Mouse (Mus musculus) forebrain, embryonic 16.5 days (tissue): ENCODE results near the gene Neto2. TPM values are rescaled to one million over a fixed set of nuclear protein-coding genes. Genes with fewer than 3 reads are reported as not detected.
"Not testable (repeated sequence)": the region's sequence is repeated elsewhere in the genome, so short reads cannot be mapped to it uniquely, and the experiment has no call there.

ENCODE experiments used
- ATAC-seq: fragments of 200-750 bp; cut with Nextera tagmentation; 2 replicates; pipeline ENCODE4 v1.8.0; 2017; ENCODE audit warnings: mild to moderate bottlenecking, moderate library complexity
- H3K27ac ChIP-seq: fragments of 300-500 bp; sonication (generic); 2 replicates; pipeline ENCODE4 v1.5.1; 2014; ENCODE audit warnings: low read length, control low read depth
- H3K27me3 ChIP-seq: fragments of 300-500 bp; sonication (generic); replicated peaks from 2 replicates; pipeline ENCODE4 v1.6.1; 2014; ENCODE audit warnings: low read length; ENCODE audit not compliant: control insufficient read depth, insufficient read depth
- H3K36me3 ChIP-seq: fragments of 300-500 bp; sonication (generic); 2 replicates; pipeline ENCODE4 v1.6.1; 2014; ENCODE audit not compliant: control insufficient read depth, insufficient read depth
- H3K4me1 ChIP-seq: fragments of 300-500 bp; sonication (generic); replicated peaks from 2 replicates; pipeline ENCODE4 v1.6.1; 2014; ENCODE audit warnings: low read length; ENCODE audit not compliant: control insufficient read depth, insufficient read depth
- H3K4me2 ChIP-seq: fragments of 300-500 bp; sonication (generic); 2 replicates; pipeline ENCODE4 v1.6.1; 2014; ENCODE audit warnings: mild to moderate bottlenecking, low read length, control low read depth
- H3K4me3 ChIP-seq: fragments of 300-500 bp; sonication (generic); replicated peaks from 2 replicates; pipeline ENCODE4 v1.5.1; 2014; ENCODE audit warnings: mild to moderate bottlenecking, low read length, control low read depth
- H3K9ac ChIP-seq: fragments of 300-500 bp; sonication (generic); replicated peaks from 2 replicates; pipeline ENCODE4 v1.6.1; 2014; ENCODE audit warnings: low read depth, low read length, control low read depth
- H3K9me3 ChIP-seq: fragments of 300-500 bp; sonication (generic); 2 replicates; pipeline ENCODE4 v1.6.1; 2016; ENCODE audit warnings: low read length; ENCODE audit not compliant: control insufficient read depth
- WGBS: fragments of 180-500 bp; shearing (Covaris S2); extraction: QIAGEN DNeasy Blood & Tissue Kit; methylation state at CpG from one replicate; pipeline ENCODE4 v1.1.7; 2014; 5-methylcytosine and 5-hydroxymethylcytosine counted together
- polyA plus RNA-seq: library from polyadenylated mRNA; unstranded; fragments of >200 nt; fragmentation: Nextera tagmentation; extraction: Ambion mirVana; gene quantifications from 2 replicates; pipeline ENCODE4 v1.2.1, GENCODE M21; 2015

Gene Neto2
- polyA plus RNA-seq, 1 experiment from 2014 or later: 77.2 TPM

DNA sequence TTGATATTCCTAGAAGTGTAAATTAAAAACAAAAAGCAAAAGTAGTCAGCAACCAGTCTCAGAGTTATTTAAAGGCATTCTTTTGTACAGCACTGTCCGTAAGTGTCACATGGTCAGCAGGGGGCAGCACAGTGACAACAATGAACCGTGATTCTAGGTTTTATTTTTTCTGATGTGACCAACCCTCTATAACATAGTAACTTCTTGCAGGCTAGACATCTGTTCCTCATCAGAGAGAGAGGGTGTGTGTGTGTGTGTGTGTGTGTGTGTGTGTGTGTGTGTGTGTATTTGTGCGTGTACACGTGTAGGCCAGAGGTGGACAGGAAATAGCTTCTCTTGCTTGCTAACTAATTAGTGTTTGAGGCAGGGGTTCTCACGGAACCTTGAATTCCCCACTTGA, 38.7 kb downstream of the Neto2 start:
- Histone ChIP-seq H3K27ac (no peak overlapping the region), H3K9ac (no peak overlapping the region), H3K4me2 (no peak overlapping the region), H3K27me3 (no peaks in the 10 kb centered on the region), H3K4me3 (no peak overlapping the region), H3K4me1 (no peaks in the 10 kb centered on the region), H3K36me3 (no peaks in the 10 kb centered on the region), H3K9me3 (no peaks in the 10 kb centered on the region)
- no peak for ATAC-seq
- 70% methylated on average over 5 of the region's 5 CpGs for WGBS

DNA sequence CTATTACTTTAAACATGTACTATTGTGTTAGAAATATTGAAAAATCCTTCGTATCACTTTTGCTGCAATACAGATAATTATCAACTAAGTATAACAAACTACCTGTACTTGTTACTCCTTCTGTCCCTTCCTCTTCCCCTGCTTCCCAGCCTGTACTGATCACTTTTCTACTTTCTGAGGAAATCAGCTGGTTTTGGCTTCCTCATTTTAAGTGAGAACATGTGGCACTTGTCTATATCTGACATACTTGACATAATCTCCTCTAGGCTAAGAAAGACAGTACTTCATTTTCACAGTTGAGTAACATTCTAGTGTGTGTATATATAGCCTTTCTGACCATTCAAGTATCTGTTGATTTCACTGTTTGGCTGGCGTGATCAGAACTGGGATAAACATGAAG, 49.5 kb downstream of the Neto2 start:
- Histone ChIP-seq H3K4me3 (no peak overlapping the region), H3K27me3 (no peaks in the 10 kb centered on the region), H3K9ac (no peak overlapping the region), H3K36me3 (peaks cover 10% of the 10 kb centered on the region; the same call in 1 of the 2 replicates), H3K4me1 (no peaks in the 10 kb centered on the region), H3K4me2 (no peak overlapping the region), H3K27ac (no peak overlapping the region), H3K9me3 (no peaks in the 10 kb centered on the region)
- ATAC-seq: no peak
- 93% methylated on average over 2 of the region's 2 CpGs for WGBS

DNA sequence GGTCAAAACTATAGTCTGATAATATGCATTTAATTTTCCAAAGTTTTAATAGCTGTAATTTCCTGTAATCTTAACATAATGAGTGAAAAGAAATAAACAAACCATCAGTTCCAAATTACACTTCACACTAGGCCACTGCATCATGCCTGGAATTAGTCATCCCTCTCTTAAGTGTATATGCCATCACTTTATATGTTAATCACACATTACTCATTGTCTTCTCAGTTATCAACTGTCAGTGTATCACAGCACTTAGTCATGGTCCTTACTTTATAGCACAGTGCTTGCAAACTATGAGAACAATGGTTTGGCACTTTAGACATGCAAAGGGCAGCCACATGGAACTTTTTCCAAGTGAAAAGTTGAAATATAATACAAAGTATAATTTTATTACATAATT, 52.2 kb downstream of the Neto2 start:
- Histone ChIP-seq H3K27me3 (no peaks in the 10 kb centered on the region), H3K9me3 (no peaks in the 10 kb centered on the region), H3K9ac (no peak overlapping the region), H3K4me2 (no peak overlapping the region), H3K36me3 (peaks cover 13% of the 10 kb centered on the region), H3K27ac (no peak overlapping the region), H3K4me1 (no peaks in the 10 kb centered on the region), H3K4me3 (no peak overlapping the region)
- no peak for ATAC-seq

DNA sequence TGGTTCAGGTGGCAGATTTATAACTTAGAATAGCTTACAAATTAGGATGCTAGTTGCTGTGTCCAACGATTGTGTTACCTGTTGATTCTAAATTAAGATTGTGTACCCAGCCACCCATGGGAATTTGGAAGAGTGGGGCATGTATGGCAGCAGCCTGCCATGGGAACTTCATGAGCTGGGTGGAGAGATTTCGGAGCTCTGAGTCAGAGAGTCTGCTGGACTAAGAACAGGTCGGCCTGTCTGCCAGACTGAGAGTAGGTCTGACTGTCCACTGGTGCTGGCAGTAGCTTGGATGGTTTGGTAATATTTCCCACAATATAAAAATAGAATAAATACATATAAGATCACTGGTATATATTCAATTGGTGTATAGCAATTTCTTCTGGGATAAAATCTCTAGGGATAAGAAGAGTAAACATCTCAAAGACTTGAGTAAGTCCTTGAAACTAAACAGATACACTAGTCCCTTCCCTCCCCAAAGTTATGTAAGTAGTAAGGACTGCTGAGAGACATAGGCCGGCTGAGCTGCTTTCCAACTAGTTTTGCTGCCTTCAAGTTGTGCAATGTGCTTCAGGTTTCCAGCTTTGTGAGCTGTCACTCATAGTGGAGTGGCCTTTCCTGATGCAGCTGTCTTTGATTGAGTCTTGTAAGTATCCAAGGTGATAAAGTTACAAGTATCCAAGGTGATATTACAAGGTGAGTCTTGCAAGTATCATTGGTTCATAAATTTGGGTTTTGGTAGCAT, 55.6 kb downstream of the Neto2 start:
- Histone ChIP-seq H3K36me3 (peaks cover 28% of the 10 kb centered on the region), H3K4me3 (no peak overlapping the region), H3K4me1 (no peaks in the 10 kb centered on the region), H3K27me3 (no peaks in the 10 kb centered on the region), H3K9me3 (no peaks in the 10 kb centered on the region), H3K4me2 (no peak overlapping the region), H3K27ac (no peak overlapping the region), H3K9ac (no peak overlapping the region)
- no peak for ATAC-seq
- WGBS: 93% methylated on average over 4 of the region's 4 CpGs

DNA sequence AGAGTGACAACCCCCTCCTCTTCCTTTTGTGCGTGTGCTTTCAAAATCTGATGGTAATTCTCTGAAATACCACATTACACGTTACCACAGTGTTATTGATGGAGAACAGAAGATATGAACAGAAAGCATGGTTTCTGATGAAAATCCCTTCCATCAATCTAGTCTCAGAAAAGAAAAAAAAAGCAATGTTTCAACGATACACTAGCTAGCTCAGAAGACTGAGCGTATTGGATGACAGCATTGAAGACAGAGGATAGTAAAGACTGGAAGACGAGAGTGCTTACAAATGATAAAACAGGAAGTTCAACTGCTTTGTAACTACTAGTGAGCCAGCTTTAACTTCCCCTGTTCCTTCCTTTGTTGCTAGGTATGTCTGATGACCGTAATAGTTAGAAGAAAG, 76.3 kb downstream of the Neto2 start:
- H3K9ac ChIP-seq: no peak overlapping the region
- 92% methylated on average over 6 of the region's 6 CpGs for WGBS
- ATAC-seq: no peak
- H3K4me3 ChIP-seq: no peak overlapping the region
- H3K27ac ChIP-seq: no peak overlapping the region
- no peaks in the 10 kb centered on the region for H3K9me3 ChIP-seq
- no peaks in the 10 kb centered on the region for H3K27me3 ChIP-seq
- H3K4me2 ChIP-seq: no peak overlapping the region
- H3K36me3 ChIP-seq: peaks cover 11% of the 10 kb centered on the region
- H3K4me1 ChIP-seq: no peaks in the 10 kb centered on the region

DNA sequence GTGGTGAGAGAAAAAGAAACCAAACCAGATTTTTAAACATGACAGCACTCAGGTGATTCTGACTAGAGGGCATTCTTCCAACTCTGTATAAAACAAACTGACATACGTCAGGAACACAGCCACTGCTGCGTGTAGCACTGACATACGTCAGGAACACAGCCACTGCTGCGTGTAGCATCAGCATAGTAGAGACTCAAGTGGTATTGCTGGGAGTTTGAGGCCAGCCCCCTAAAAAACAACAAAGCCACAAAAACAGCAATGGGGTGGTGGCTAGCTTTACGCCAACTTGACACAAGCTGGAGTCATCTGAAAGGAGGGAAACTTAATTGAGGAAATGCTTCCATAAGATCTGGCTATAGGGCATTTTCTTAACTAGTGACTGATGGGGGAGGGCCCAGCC, 77.5 kb downstream of the Neto2 start:
- no peak overlapping the region for H3K27ac ChIP-seq
- H3K9me3 ChIP-seq: no peaks in the 10 kb centered on the region
- H3K9ac ChIP-seq: no peak overlapping the region
- peaks cover 5% of the 10 kb centered on the region; the same call in 1 of the 2 replicates for H3K36me3 ChIP-seq
- H3K27me3 ChIP-seq: no peaks in the 10 kb centered on the region
- no peak overlapping the region for H3K4me3 ChIP-seq
- WGBS: 84% methylated on average over 5 of the region's 5 CpGs
- ATAC-seq: no peak
- H3K4me2 ChIP-seq: no peak overlapping the region
- H3K4me1 ChIP-seq: no peaks in the 10 kb centered on the region

DNA sequence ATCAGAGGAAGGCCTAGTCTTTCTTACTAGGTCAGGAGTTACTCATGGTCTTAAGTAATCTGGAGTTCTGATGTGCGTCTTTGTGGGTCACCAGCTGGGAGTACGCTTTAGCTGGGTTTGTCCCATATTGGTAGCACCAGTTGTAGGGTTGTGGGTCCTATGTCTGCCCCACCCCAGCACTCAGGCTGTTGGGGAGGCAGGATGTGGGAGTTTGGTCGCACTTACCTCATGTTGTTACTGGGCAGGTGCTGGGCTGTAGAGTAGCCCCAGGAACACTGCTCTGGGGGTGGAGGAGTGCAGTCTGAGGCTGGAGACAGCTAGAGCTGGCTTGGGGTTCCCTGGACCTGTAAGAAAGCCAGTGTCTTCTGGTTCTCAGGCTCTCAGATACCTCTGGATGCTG, 81.9 kb downstream of the Neto2 start:
- ATAC-seq: no peak
- Histone ChIP-seq H3K27me3 (no peaks in the 10 kb centered on the region), H3K4me1 (no peaks in the 10 kb centered on the region), H3K4me2 (no peak overlapping the region), H3K9me3 (no peaks in the 10 kb centered on the region), H3K27ac (no peak overlapping the region), H3K4me3 (no peak overlapping the region), H3K9ac (no peak overlapping the region), H3K36me3 (peaks cover 5% of the 10 kb centered on the region; the same call in 1 of the 2 replicates)
- WGBS: 95% methylated on average over 3 of the region's 3 CpGs

DNA sequence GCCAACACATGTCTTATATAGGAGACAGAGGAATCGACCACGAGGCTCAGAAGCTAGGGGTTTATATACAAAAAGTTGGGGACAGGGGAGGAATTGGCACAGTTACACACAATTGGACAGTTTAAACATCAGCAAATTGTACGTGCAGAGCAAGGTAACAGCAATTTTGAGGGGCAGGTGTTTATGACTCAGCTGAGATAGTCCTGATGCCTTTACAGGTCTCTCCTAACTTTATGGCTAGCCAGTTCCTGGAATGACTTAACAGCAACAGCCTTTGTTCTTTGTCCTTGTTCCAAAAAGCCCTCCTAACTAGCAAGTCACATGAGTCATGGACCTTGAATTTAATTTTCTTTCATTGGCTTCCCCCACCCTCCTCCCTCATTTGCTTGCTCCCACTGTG, 83.6 kb downstream of the Neto2 start:
- not testable (repeated sequence) for ATAC-seq

DNA sequence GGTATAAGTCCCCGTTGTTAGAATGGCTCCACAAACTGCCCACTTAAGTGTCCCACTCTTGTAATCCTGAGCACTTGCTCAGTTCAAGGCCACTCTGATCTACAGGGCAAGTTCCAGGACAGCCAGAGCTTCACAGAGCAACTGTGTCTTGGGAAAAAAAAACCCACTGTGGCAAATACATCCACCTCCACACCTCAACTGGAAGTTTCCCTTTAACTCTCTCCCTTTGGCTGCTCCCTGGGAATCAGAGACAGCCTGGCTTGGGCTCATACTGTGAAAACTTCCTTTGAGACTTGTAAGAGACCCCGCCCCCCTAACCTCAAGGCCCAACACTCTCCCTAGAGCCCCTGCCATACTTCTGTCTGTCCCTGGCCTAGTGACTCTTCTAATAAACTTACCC, 91.9 kb downstream of the Neto2 start:
- Histone ChIP-seq H3K9me3 (no peaks in the 10 kb centered on the region), H3K27me3 (no peaks in the 10 kb centered on the region), H3K36me3 (no peaks in the 10 kb centered on the region), H3K9ac (no peak overlapping the region), H3K27ac (no peak overlapping the region), H3K4me3 (no peak overlapping the region), H3K4me1 (no peaks in the 10 kb centered on the region), H3K4me2 (no peak overlapping the region)
- WGBS: 90% methylated on average over 2 of the region's 2 CpGs
- no peak for ATAC-seq

More for the DNA sequence above, 83.6 kb downstream of the Neto2 start:
- not testable (repeated sequence) for H3K4me3 ChIP-seq, H3K4me2 ChIP-seq, H3K36me3 ChIP-seq, H3K27ac ChIP-seq, H3K9me3 ChIP-seq, H3K4me1 ChIP-seq, H3K9ac ChIP-seq, H3K27me3 ChIP-seq
- WGBS: 96% methylated on average over 3 of the region's 3 CpGs

DNA sequence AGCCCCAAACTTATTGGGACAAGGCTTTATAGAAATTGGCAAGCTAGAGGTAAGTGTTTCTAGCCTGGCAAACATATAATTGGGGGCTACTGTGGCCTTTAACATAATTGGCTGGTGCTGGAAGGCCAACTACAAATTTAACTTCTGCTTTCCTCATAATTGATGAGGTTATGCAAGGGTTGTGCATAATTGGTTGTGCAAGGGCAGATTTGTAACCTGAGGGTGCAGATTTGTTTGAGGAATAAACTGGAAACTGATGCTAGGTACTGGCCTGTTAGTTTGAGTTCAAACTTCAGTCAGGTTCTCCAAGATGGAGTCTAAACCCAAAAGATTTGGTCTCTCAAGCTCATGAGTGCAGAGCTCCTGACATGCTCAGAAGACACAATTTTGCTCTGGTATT, 92.9 kb downstream of the Neto2 start:
- H3K36me3 ChIP-seq: no peaks in the 10 kb centered on the region
- H3K4me1 ChIP-seq: no peaks in the 10 kb centered on the region
- H3K9ac ChIP-seq: no peak overlapping the region
- H3K4me2 ChIP-seq: no peak overlapping the region
- no peak for ATAC-seq
- no peaks in the 10 kb centered on the region for H3K27me3 ChIP-seq
- no peaks in the 10 kb centered on the region for H3K9me3 ChIP-seq
- H3K4me3 ChIP-seq: no peak overlapping the region
- H3K27ac ChIP-seq: no peak overlapping the region
